Mouse (Mus musculus): ENCODE data around the gene Gramd1b.

The Gramd1b gene

GRCm38 (mm10) chr9:40403750-40404149, 127.4 kb downstream of the Gramd1b start:
- no peak for DNase-seq (ENCODE audit: low read depth in 2 of 2, low spot score in 2 of 2)

GRCm38 (mm10) chr9:40401818-40402217, 129.4 kb downstream of the Gramd1b start:
- no peak for DNase-seq (ENCODE audit: low read depth in 2 of 2, low spot score in 2 of 2)

DNA sequence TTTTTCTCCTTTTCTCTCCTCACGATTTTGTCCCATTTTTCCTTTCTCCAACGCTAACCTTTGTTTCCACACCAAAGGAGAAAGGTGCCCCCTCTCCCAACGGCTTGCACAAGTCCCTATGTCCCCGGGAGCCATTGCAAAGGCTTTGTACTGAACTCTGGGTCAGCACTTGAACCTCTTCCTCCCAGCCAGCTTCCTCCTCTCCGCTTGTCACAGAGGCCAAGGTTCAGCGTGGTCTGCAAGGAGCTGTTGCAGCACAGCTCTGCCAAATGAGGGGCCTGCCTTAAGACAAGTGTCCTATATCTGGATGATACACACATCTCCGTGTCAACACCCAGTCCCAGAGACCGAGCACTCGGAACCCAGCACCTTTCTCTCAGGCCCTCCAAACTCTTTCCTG, 130.3 kb downstream of the Gramd1b start:
- no peak for DNase-seq (ENCODE audit: low read depth in 2 of 2, low spot score in 2 of 2)

DNA sequence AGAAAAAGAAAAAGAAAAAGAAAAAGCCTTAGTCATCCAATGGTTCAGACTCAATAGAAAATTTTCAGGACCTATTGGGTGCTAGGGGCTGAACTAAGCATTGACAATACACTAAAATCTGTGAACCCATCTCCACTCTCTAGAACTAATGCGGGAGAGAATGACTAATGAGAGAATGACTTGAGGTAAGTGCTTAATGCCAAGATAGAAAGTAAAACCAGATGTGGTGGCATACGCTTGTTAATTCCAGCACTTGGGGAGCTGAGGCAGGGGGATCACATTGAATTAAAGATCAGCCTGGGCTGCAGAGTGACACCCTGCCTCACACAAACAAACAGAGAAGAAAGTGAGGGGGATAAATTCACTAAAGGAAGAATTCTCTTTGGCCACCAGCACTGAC, 131.0 kb downstream of the Gramd1b start:
- no peak for DNase-seq (ENCODE audit: low read depth in 2 of 2, low spot score in 2 of 2)

- no peak for DNase-seq (ENCODE audit: low read depth in 2 of 2, low spot score in 2 of 2)
Measured at GRCm38 (mm10) chr9:40399359-40399932, 131.7 kb downstream of the Gramd1b start.

GRCm38 (mm10) chr9:40397471-40398245, 133.5 kb downstream of the Gramd1b start:
- DNase-seq (ENCODE audit: low read depth in 2 of 2, low spot score in 2 of 2), result no peak

GRCm38 (mm10) chr9:40397036-40397435, 134.1 kb downstream of the Gramd1b start:
- DNase-seq (ENCODE audit: low read depth in 2 of 2, low spot score in 2 of 2), result peak; percentile 30 to 60

GRCm38 (mm10) chr9:40396171-40396570, 135.0 kb downstream of the Gramd1b start:
- DNase-seq (ENCODE audit: low read depth in 2 of 2, low spot score in 2 of 2), result no peak

DNA sequence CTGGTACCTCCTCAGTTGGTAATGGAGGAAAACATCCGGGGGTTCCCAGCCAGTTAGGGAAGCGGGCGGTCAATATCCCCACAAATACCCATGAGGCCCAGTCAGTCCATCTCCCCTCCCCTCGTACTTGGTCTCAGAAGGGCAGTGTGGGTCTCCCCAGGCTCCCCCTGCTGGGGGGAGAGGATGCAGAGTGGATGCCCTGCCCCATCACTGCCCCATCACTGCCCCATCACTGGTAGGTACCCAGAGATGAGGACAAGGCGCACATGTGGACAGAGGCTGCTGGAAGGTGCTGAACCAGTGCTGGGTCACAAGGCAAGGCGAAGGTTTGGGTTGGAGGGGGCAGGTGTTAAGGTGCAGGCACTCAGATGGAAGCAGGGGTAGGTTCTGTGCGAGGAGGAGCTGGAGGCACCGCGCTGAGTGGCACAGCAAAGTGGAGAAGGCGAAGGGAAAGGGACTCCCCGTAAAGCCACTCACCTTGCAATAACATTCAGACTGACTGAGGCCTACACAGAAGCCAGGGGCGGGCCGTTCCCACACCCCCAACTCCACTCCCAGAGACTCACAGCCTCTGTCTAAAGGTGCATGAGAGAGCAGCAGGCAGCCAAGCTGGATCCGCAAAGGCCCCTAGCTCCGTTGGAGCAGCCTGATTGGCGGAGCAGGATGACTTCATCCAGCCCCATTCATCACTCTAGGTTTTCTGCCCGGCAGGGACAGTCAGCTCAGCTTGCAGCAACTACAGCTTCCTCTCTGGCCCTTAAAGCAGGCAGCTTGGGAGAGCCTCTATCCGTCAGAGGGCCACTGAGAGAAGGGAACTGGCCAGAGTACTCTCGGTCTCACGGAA, 139.1 kb downstream of the Gramd1b start:
- DNase-seq (ENCODE audit: low read depth in 2 of 2, low spot score in 2 of 2), result no peak

- no peak for DNase-seq (ENCODE audit: low read depth in 2 of 2, low spot score in 2 of 2)
Measured at GRCm38 (mm10) chr9:40391359-40391758, 139.8 kb downstream of the Gramd1b start.

DNA sequence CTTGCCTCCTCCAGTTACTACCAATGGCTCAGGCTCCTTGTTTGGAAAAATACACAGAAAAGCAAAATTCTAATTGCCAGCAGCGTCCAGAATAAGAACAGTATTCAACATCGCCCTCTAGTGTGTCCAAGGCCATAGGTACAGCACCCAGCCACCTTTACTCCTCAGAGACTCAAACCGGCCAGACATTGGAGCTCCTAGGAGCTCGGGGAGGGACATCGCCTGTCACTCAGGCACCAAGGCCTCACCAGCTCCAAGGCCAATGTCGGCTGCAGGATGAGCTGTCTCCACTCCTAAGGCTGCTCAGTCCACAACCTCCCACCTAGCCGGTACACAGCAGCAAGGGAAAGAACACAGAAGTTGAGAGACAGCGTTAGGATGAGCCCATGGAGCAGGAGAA, 140.3 kb downstream of the Gramd1b start:
- DNase-seq (ENCODE audit: low read depth in 2 of 2, low spot score in 2 of 2), result no peak

DNA sequence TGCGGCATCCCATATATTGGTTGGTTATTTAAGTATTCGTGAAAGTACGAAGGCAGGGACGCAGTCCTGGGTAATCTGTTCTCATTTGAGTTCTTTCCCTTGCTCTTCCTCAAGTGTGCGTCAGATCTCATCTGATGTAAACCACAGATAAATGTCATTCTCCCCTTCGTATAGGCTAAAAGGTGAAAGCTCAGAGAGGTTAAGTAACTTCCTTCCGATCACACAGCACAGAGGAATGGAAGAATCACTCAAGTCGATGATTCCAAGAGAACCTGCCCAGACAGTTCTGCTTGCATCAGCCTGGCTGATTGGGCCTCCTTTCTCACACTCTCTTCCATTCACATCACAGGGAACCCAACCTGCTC, 140.8 kb downstream of the Gramd1b start:
- no peak for DNase-seq (ENCODE audit: low read depth in 2 of 2, low spot score in 2 of 2)

- no peak for DNase-seq (ENCODE audit: low read depth in 2 of 2, low spot score in 2 of 2)
Measured at GRCm38 (mm10) chr9:40389669-40390395, 141.4 kb downstream of the Gramd1b start.

DNA sequence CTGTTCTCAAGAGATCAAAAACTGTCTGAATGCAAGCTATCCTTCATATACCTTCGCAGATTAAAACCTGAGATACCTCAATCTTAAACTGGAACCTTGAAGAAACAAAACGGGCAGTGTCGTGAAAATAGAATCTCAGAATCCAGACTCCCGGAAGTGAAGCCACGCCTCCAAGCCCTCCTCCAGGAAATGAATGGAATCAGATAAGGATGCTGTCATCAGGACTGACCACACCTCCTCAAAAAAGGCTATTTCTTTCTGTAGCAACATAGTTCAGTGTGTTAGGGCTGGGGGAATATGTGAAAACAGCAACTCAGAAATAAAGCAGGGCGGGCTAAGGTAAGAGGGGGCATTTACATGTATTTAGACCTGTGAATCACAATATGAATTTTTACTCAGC, 142.0 kb downstream of the Gramd1b start:
- no peak for DNase-seq (ENCODE audit: low read depth in 2 of 2, low spot score in 2 of 2)

GRCm38 (mm10) chr9:40384781-40385180, 146.4 kb downstream of the Gramd1b start:
- no peak for DNase-seq (ENCODE audit: low read depth in 2 of 2, low spot score in 2 of 2)

- DNase-seq (ENCODE audit: low read depth in 2 of 2, low spot score in 2 of 2), result no peak
Measured at GRCm38 (mm10) chr9:40382508-40382907, 148.7 kb downstream of the Gramd1b start.

DNA sequence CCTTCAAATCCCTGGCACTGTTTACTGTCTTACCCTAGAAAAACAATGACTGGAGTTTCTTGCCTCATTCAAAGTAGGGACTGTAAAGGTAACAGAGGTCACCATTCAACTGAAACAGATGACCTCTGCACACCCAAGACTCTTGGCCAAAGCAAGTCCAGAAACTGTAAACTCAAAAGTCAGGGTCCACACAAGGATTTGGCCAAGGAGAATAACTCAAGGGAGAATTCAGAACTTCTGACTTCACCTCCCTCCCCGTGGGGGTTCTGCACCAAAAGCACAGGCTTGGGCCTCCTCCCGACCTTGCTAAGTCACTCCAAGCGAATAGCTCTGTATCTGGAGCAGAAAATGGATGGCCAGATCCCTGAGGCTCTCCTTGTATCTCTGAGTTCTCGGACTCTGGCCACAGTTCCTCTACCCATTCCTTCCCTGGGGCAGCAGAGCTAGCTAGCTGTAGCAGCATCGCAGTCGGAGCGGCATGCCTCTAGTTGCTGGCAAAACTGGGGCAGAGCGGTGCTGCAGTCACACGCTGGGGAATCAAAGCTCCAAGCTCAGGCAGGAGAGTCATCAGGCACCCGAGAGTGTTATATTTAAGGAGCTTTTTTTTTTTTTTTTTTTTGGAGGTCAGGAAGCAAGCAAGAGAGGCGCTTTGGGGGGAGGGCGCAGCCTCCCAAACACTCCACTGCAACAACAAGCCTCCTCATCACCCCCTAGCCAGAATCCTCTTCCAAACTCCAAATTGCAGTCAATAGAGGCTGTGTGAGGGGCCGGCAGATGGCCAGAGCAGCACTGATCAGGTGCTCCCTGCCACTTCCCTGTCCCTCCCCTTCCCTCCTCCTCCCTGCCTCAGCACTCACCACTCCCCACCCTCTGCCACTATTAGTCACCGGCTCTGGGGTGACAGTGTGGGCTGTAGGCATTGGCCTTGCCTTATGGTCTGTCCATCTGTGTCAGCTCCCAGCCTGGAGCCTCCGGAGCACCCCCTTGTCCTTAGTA, 149.5 kb downstream of the Gramd1b start:
- no peak for DNase-seq (ENCODE audit: low read depth in 2 of 2, low spot score in 2 of 2)

- no peak for DNase-seq (ENCODE audit: low read depth in 2 of 2, low spot score in 2 of 2)
Measured at GRCm38 (mm10) chr9:40376711-40377410, 154.3 kb downstream of the Gramd1b start.

GRCm38 (mm10) chr9:40376139-40376541, 155.0 kb downstream of the Gramd1b start:
- DNase-seq (ENCODE audit: low read depth in 2 of 2, low spot score in 2 of 2), result no peak

DNA sequence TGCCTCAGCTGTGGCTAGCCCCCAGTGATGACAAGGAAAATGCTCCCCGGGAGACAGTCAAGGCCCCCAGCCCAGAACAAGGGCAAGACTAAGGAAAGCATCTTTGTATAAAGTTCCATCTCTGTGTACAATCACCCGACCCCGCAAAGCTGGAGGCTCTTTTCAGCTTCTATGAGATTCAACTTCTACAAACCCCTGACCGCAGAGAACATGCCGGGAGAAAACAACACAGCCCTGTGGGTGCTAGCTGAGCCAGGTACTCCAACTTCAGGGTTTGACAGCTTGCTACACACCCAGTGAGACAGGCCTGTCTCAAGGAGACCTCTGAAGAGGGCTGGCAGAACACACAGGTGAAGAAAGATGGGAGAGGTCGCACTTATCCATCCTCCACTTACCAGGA, 155.7 kb downstream of the Gramd1b start:
- DNase-seq (ENCODE audit: low read depth in 2 of 2, low spot score in 2 of 2), result no peak

All from CD8-positive naive resting alpha-beta T cell, adult 2 months (primary cell).